Mouse (Mus musculus): ENCODE data around the gene Gpr31b. TPM values are rescaled to one million over a fixed set of nuclear protein-coding genes. Genes with fewer than 3 reads are reported as not detected.
"Not testable (repeated sequence)": the region's sequence is repeated elsewhere in the genome, so short reads cannot be mapped to it uniquely, and the experiment has no call there.

Gene Gpr31b
- under 1 TPM in 1 of 2 experiments, not detected in 1; 0.34 TPM for total RNA-seq (2021)

DNA sequence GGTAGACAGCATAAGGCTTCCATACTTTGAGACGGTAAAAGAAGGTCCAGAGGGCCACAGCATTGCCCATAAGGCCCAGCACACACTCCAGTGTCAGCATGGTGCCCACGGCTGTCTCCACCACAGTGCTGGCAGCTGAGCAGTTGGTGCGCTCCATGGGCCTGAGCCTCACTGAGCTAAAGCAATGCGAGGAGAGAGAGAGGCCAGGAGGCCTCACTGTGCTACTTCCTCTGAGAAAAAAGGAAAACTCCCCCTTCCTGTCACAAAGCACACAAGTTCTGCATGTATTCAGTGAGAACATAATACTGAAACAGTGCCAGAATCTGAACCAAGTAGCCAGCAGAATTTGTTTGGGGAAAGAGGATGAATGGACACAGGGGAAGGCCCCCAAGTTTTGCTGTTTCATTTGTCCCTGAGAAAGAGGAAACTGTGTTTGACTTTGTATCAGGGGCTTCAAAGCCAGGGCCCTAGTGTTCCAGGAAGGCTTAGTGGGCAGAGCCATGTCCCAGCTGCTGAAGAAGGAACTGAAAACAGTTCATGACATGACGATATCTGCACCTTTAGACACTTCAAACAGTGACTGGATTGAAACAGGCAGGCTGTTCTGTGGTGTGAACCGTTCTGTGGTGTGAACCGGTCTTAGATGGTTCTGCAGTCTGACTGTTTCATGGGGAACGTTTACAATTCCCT is at the start of gene Gpr31b:
Gene Gpr31b, minus strand, starts transcription at position 173 of the 690 bp plus-strand sequence.
- DNase-seq (ENCODE audit: extremely low spot score in 1 of 2, low spot score in 2 of 2); intact Hi-C loops (cut with DNase I): not testable (repeated sequence)

- DNase-seq (ENCODE audit: extremely low spot score in 1 of 2, low spot score in 2 of 2); intact Hi-C loops (cut with DNase I): not testable (repeated sequence)
Observed at GRCm38 (mm10) chr17:13092960-13093359, 40.9 kb upstream of the Gpr31b start.

- DNase-seq (ENCODE audit: extremely low spot score in 1 of 2, low spot score in 2 of 2); intact Hi-C loops (cut with DNase I): not testable (repeated sequence)
Observed at GRCm38 (mm10) chr17:13092100-13092764, 40.1 kb upstream of the Gpr31b start.

GRCm38 (mm10) chr17:13091510-13091909 is 39.4 kb upstream of the Gpr31b start:
- DNase-seq (ENCODE audit: extremely low spot score in 1 of 2, low spot score in 2 of 2); intact Hi-C loops (cut with DNase I): not testable (repeated sequence)

DNA sequence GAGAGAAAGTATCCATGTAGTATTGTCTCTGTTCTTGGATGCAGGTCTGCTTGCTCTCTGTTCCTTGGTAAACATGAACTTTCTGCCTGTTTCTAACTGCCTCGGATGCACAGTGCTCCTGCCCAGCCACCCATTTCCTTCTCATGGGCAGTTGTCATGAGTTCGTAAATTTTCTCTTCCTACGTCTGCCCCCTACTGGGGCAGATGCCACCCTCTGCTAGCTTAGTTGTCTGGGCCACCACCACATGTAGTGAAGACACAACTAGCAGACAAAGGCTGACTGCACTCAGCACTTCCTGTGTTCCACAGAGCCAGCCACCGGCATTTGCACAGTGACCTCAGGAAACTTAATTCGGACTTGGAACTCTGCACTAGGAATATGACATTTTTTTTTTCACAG is 17.1 kb upstream of the Gpr31b start:
- intact Hi-C loops (cut with DNase I); DNase-seq (ENCODE audit: extremely low spot score in 1 of 2, low spot score in 2 of 2): not testable (repeated sequence)

- DNase-seq (ENCODE audit: extremely low spot score in 1 of 2, low spot score in 2 of 2); intact Hi-C loops (cut with DNase I): not testable (repeated sequence)
Observed at GRCm38 (mm10) chr17:13067864-13068385, 15.8 kb upstream of the Gpr31b start.

- intact Hi-C loops (cut with DNase I); DNase-seq (ENCODE audit: extremely low spot score in 1 of 2, low spot score in 2 of 2): not testable (repeated sequence)
Observed at GRCm38 (mm10) chr17:13062882-13063281, 10.8 kb upstream of the Gpr31b start.

- DNase-seq (ENCODE audit: extremely low spot score in 1 of 2, low spot score in 2 of 2); intact Hi-C loops (cut with DNase I): not testable (repeated sequence)
Observed at GRCm38 (mm10) chr17:13060804-13061203, 8.7 kb upstream of the Gpr31b start, which contains the start of gene Tcp10b. Gene Tcp10b (plus strand): TSS chr17:13061104.

DNA sequence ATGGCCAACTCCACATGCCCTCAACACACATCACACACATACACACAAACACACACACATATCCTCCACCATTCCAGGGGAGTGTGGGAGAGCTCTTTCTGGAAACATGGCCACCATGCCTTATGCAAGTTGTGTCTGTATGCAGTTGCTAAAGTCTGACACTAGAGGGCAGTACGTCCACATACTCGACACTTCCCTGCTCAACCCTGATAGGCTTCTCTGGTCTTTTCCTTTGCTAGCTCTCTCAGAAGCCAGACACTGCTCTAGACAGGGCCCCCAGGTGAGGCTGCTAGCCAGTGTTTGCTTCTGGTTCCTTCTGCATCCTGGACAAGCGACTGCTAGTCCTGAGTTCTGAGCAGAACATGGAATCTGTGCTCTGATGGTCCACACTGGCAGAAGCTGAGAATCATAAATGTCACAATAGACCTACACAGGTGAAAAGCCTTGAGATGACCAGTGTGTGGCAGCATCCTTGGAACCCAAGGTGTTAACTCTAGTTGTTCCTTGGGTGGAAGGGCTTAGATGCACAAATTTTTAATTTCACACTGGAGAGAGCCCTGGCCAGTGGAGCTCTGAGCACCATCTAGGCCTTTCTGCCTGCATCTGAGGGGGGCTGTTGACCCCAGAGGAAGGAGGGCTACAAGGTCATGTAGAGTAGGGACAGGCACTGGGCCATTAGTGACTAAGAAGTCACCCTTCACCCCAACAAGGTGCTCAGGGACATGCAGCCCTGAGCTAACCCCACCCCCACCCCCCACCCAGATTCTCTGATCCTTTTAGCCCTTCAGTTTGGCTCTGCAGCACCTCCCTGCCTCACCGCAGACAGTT is 8.0 kb downstream of the Gpr31b start:
- intact Hi-C loops (cut with DNase I) = not testable (repeated sequence)
- peak; percentile 53 to 63 for DNase-seq (ENCODE audit: extremely low spot score in 1 of 2, low spot score in 2 of 2)

GRCm38 (mm10) chr17:13036627-13037192 is 15.4 kb downstream of the Gpr31b start:
- intact Hi-C loops (cut with DNase I); DNase-seq (ENCODE audit: extremely low spot score in 1 of 2, low spot score in 2 of 2): not testable (repeated sequence)

DNA sequence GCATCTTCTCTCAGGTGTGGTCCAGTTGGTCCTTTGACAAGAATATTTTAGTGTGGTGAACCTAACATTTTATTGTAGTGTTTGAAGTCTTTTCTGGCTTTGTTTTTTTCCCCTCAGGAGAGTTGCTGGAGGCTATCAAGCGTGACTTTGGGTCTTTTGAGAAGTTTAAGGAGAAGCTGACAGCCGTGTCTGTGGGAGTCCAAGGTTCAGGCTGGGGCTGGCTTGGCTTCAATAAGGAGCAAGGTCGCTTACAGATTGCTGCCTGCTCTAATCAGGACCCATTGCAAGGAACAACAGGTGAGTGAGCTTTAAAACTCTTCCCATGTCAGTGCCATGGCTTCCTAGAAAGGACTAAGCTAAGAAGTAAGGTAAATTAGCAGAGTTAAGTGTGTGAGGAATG is 38.8 kb downstream of the Gpr31b start:
- intact Hi-C loops (cut with DNase I) = no loop called here
- DNase-seq (ENCODE audit: extremely low spot score in 1 of 2, low spot score in 2 of 2) = no peak

- intact Hi-C loops (cut with DNase I) = no loop called here
- peak; percentile 34 to 49 for DNase-seq (ENCODE audit: extremely low spot score in 1 of 2, low spot score in 2 of 2)
Observed at GRCm38 (mm10) chr17:13009887-13010286, 42.2 kb downstream of the Gpr31b start.

GRCm38 (mm10) chr17:13008528-13008927 is 43.6 kb downstream of the Gpr31b start:
- no peak for DNase-seq (ENCODE audit: extremely low spot score in 1 of 2, low spot score in 2 of 2)
- intact Hi-C loops (cut with DNase I) = no loop called here

DNA sequence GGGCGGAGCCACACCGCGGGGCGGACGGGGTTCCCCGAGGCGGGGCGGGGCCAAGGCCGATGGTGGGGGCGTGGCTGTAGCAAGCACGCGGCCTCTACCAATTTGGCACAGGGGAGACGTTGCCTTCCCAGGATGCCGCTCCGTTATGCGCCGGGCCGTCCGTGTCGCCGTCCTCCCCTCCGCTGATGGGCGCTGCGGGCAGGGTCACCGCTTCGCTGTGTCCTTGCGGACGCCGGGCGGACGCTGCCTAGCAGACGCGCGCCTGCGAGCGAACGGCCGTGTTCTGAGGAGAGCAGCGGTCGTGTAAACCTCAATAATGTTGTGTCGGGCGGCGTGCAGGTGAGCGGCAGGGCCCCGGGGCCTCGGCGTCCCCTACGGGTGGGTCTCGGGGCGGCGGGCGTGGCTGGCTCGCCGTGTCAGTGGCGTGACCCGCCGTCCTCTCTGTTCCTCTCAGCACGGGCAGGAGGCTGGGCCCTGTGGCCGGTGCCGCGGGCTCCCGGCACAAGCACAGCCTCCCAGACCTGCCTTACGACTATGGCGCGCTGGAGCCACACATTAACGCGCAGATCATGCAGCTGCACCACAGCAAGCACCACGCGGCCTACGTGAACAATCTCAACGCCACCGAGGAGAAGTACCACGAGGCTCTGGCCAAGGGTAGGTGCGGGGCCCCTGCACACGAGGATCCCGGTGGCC is 44.2 kb downstream of the Gpr31b start:
- intact Hi-C loops (cut with DNase I) = no loop called here

GRCm38 (mm10) chr17:13006984-13007383 is 45.1 kb downstream of the Gpr31b start:
- intact Hi-C loops (cut with DNase I) = no loop called here

More for the DNA sequence above, 44.2 kb downstream of the Gpr31b start:
- peak; percentile 95 to 99 for DNase-seq (ENCODE audit: extremely low spot score in 1 of 2, low spot score in 2 of 2)

DNA sequence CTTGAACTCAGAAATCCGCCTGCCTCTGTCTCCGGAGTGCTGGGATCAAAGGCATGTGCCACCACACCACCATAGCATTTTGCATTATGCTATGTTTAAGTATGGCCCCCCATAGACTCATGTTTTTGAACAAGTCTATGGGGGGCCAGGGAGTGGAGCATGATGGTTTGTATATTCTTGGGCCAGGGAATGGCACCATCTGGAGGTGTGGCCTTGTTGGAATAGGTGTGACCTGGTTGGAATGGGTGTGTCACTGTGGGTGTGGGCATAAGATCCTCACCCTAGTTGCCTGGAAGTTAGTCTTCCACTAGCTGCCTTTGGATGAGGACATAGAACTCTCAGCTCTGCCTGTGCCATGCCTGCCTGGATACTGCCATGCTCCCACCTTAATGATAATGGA is 45.5 kb downstream of the Gpr31b start, which contains the start of gene Sod2:
Gene Sod2, plus strand, starts transcription at position 301 of the 400 bp plus-strand sequence.
- DNase-seq (ENCODE audit: extremely low spot score in 1 of 2, low spot score in 2 of 2); intact Hi-C loops (cut with DNase I): not testable (repeated sequence)

More at GRCm38 (mm10) chr17:13006984-13007383, 45.1 kb downstream of the Gpr31b start:
- DNase-seq (ENCODE audit: extremely low spot score in 1 of 2, low spot score in 2 of 2) = no peak

DNA sequence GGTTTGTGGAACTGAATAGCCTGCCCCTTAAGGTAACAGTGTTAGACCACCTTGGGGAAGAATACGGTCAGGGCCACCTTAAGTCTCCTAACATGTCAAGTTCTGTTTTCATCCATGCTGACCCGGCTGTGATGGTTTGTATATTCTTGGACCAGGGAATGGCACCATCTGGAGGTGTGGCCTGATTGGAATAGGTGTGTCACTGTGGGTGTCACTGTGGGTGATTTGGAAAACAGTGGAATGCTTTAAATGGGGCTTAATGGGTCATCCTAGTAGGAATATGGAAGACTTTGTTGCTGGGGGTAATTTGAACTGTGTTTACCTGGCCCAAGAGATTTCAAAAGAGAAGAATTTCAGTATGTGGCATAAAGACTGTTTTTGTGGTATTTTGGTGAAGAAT is 47.7 kb downstream of the Gpr31b start:
- intact Hi-C loops (cut with DNase I); DNase-seq (ENCODE audit: extremely low spot score in 1 of 2, low spot score in 2 of 2): not testable (repeated sequence)

DNA sequence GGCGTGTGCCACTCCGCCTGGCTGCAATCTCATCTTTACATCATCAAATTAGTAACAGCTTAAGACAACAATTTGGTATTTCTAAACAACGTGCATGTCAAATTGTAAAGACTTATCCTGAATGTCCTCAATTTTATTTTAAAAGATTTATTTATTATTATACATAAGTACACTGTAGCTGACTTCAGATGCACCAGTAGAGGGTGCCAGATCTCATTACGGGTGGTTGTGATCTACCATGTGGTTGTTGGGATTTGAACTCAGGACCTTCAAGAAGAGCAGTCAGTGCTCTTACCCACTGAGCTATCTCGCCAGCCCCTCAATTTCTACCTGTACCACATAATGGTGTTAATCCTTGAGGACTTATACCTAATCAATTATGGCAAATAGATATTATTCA is 49.9 kb downstream of the Gpr31b start:
- intact Hi-C loops (cut with DNase I); DNase-seq (ENCODE audit: extremely low spot score in 1 of 2, low spot score in 2 of 2): not testable (repeated sequence)
